Mouse (Mus musculus) G1E (cell line): ENCODE measurements around the gene 1810009A15Rik. TPM values are rescaled to one million over a fixed set of nuclear protein-coding genes. Genes with fewer than 3 reads are reported as not detected.

Source experiments
- ATAC-seq: 2 replicates; pipeline ENCODE4 v1.8.0; 2016; ENCODE audit warnings: mild to moderate bottlenecking; ENCODE audit not compliant: insufficient number of reproducible peaks, poor library complexity, low FRiP score, severe bottlenecking; ENCODE audit errors: extremely low read depth
- DNase-seq: peaks from one replicate; pipeline ENCODE4 v3.0.0; 2012; ENCODE audit warnings: low spot score
- H3K27me3 ChIP-seq: 2 replicates; pipeline ENCODE4 v1.6.1; 2012; ENCODE audit warnings: mild to moderate bottlenecking, low read length, inconsistent platforms; ENCODE audit not compliant: insufficient read depth
- H3K36me3 ChIP-seq: replicated peaks from 2 replicates; pipeline ENCODE3; 2012; ENCODE audit warnings: mild to moderate bottlenecking, inconsistent platforms
- H3K4me1 ChIP-seq: 2 replicates; pipeline ENCODE4 v1.6.1; 2012; ENCODE audit warnings: low read depth, low read length, inconsistent platforms, mixed read lengths; ENCODE audit not compliant: insufficient read depth
- H3K4me3 ChIP-seq: 2 replicates; pipeline ENCODE4 v1.5.1; 2012; ENCODE audit warnings: low read depth, mild to moderate bottlenecking, inconsistent platforms, low read length, moderate library complexity, mixed read lengths
- H3K9me3 ChIP-seq: replicated peaks from 2 replicates; pipeline ENCODE4 v1.6.1; 2012; ENCODE audit warnings: inconsistent platforms
- CTCF ChIP-seq: IDR thresholded peaks from 2 replicates; pipeline ENCODE4 v1.5.1; 2012; ENCODE audit warnings: low read depth, low read length, inconsistent platforms, mixed read lengths
- GATA1 ChIP-seq: IDR thresholded peaks from 2 replicates; pipeline ENCODE4 v1.6.1; 2012; ENCODE audit warnings: borderline replicate concordance, low read length, inconsistent platforms, mixed read lengths
- GATA2 ChIP-seq: IDR thresholded peaks from 2 replicates; pipeline ENCODE4 v1.6.1; 2012; ENCODE audit warnings: low read depth, low read length, inconsistent platforms, borderline replicate concordance
- POLR2AphosphoS5 ChIP-seq: IDR thresholded peaks from 2 replicates; pipeline ENCODE4 v1.6.1; 2012; ENCODE audit warnings: low read depth, low read length, inconsistent platforms; ENCODE audit not compliant: insufficient replicate concordance
- TAL1 ChIP-seq: conservative IDR thresholded peaks from 2 replicates; pipeline ENCODE4 v1.6.1; 2012; ENCODE audit warnings: low read depth, low read length, inconsistent platforms, mixed read lengths
- polyA plus RNA-seq: library from polyadenylated mRNA; stranded (reverse); fragments of >175 nt; gene quantifications from 2 replicates; pipeline ENCODE4 v1.2.3, GENCODE M21; 2012
- total RNA-seq, 2 experiments: library from RNA; stranded (forward) in 1 of 2; stranded (reverse) in 1 of 2; fragments of 200-1000 nt in 1 of 2; fragments of >200 nt in 1 of 2; fragmentation: Nextera tagmentation in 1 of 2; gene quantifications; 2 replicates each; pipeline ENCODE4 v1.2.3; 2014 to 2017

The 1810009A15Rik gene
- total and polyA plus RNA-seq, 3 experiments, result 53.0 to 85.7 (median 84.9) TPM

- TF ChIP-seq GATA1 (no peak), TAL1 (no peak), POLR2AphosphoS5 (no peak), GATA2 (no peak), CTCF (no peak)
- Histone ChIP-seq H3K4me3 (peak within 1 kb of the TSS; percentile 95), H3K4me1 (peaks cover 71% of the 10 kb centered on the region), H3K9me3 (peaks cover 5% of the 10 kb centered on the region), H3K27me3 (no peaks in the 10 kb centered on the region), H3K36me3 (peaks cover 67% of the 10 kb centered on the region)
- DNase-seq (peak; percentile 98), ATAC-seq (peak; percentile 94)
These were observed 9.3 kb downstream of the 1810009A15Rik start, which contains the start of gene Ganab for GRCm38 (mm10) chr19:8897865-8898495. Ganab (plus strand) TSS chr19:8898071.

- DNase-seq, result no peak
- no peaks in the 10 kb centered on the region for H3K27me3 ChIP-seq
- TF ChIP-seq GATA2, result no peak
- no peak for TF ChIP-seq CTCF
- TF ChIP-seq TAL1, result no peak
- TF ChIP-seq POLR2AphosphoS5, result no peak
- TF ChIP-seq GATA1, result no peak
- H3K36me3 ChIP-seq, result peaks cover 73% of the 10 kb centered on the region
- H3K4me3 ChIP-seq, result peak overlapping the region; percentile 95
- peaks cover 71% of the 10 kb centered on the region for H3K4me1 ChIP-seq
- peaks cover 5% of the 10 kb centered on the region for H3K9me3 ChIP-seq
- no peak for ATAC-seq
These were observed 9.9 kb downstream of the 1810009A15Rik start for GRCm38 (mm10) chr19:8898576-8898975.

- no peak for ATAC-seq
- peaks cover 78% of the 10 kb centered on the region for H3K36me3 ChIP-seq
- no peak for TF ChIP-seq TAL1
- TF ChIP-seq GATA2, result no peak
- no peak for TF ChIP-seq CTCF
- no peak for TF ChIP-seq GATA1
- no peak for TF ChIP-seq POLR2AphosphoS5
These were observed 10.4 kb downstream of the 1810009A15Rik start for GRCm38 (mm10) chr19:8899079-8899478.

GRCm38 (mm10) chr19:8903412-8903811 lies 14.8 kb downstream of the 1810009A15Rik start:
- peaks cover 88% of the 10 kb centered on the region for H3K36me3 ChIP-seq
- no peak for DNase-seq
- ATAC-seq, result no peak
- H3K9me3 ChIP-seq, result no peaks in the 10 kb centered on the region
- TF ChIP-seq CTCF (no peak), GATA1 (no peak), GATA2 (no peak), POLR2AphosphoS5 (no peak), TAL1 (no peak)
- no peak overlapping the region for H3K4me3 ChIP-seq
- no peaks in the 10 kb centered on the region for H3K27me3 ChIP-seq
- peaks cover 44% of the 10 kb centered on the region for H3K4me1 ChIP-seq

More at GRCm38 (mm10) chr19:8899079-8899478, 10.4 kb downstream of the 1810009A15Rik start:
- H3K4me3 ChIP-seq, result peak overlapping the region; percentile 95
- DNase-seq, result no peak
- peaks cover 5% of the 10 kb centered on the region for H3K9me3 ChIP-seq
- no peaks in the 10 kb centered on the region for H3K27me3 ChIP-seq
- peaks cover 68% of the 10 kb centered on the region for H3K4me1 ChIP-seq

GRCm38 (mm10) chr19:8908531-8908930 lies 19.9 kb downstream of the 1810009A15Rik start:
- Histone ChIP-seq H3K4me1 (peaks cover 13% of the 10 kb centered on the region), H3K4me3 (no peak overlapping the region), H3K9me3 (no peaks in the 10 kb centered on the region), H3K36me3 (peaks cover 98% of the 10 kb centered on the region), H3K27me3 (no peaks in the 10 kb centered on the region)
- ATAC-seq (no peak), DNase-seq (no peak)
- no peak for TF ChIP-seq POLR2AphosphoS5
- no peak for TF ChIP-seq GATA2
- no peak for TF ChIP-seq TAL1
- TF ChIP-seq GATA1, result no peak
- TF ChIP-seq CTCF, result no peak

GRCm38 (mm10) chr19:8911810-8912209 lies 23.2 kb downstream of the 1810009A15Rik start:
- no peak overlapping the region for H3K4me3 ChIP-seq
- TF ChIP-seq GATA1, result no peak
- no peak for TF ChIP-seq GATA2
- no peak for TF ChIP-seq TAL1
- TF ChIP-seq CTCF, result no peak
- H3K27me3 ChIP-seq, result no peaks in the 10 kb centered on the region
- DNase-seq (no peak), ATAC-seq (no peak)
- H3K36me3 ChIP-seq, result peaks cover 100% of the 10 kb centered on the region
- H3K4me1 ChIP-seq, result peaks cover 10% of the 10 kb centered on the region
- H3K9me3 ChIP-seq, result no peaks in the 10 kb centered on the region

- Histone ChIP-seq H3K9me3 (no peaks in the 10 kb centered on the region), H3K36me3 (peaks cover 86% of the 10 kb centered on the region), H3K4me3 (no peak overlapping the region), H3K4me1 (peaks cover 5% of the 10 kb centered on the region; the same call in 1 of the 2 replicates), H3K27me3 (no peaks in the 10 kb centered on the region)
- ATAC-seq, result no peak
- DNase-seq, result no peak
- TF ChIP-seq GATA2 (no peak), GATA1 (no peak), TAL1 (no peak), POLR2AphosphoS5 (no peak), CTCF (no peak)
These were observed 25.6 kb downstream of the 1810009A15Rik start for GRCm38 (mm10) chr19:8914212-8914611.
